Mouse (Mus musculus) thymus, adult 18-20 months (tissue): ENCODE measurements around the gene Zfp180.
"Not testable (repeated sequence)": the region's sequence is repeated elsewhere in the genome, so short reads cannot be mapped to it uniquely, and the experiment has no call there.

Experiments used
- DNase-seq, 2 experiments: peaks; one replicate each; pipeline ENCODE4 v3.0.0; 2022; ENCODE audit warnings: mixed read lengths in 2 of 2

The Zfp180 gene

GRCm38 (mm10) chr7:24081634-24082431, at the start of gene Zfp180:
Gene Zfp180 (plus strand): TSS chr7:24081924.
- peak; percentile 85 to 93 for DNase-seq

- no peak for DNase-seq
Measured at GRCm38 (mm10) chr7:24052660-24053304, 28.9 kb upstream of the Zfp180 start, which contains the start of gene Vmn1r183. Gene Vmn1r183 (plus strand): TSS chr7:24053254.

GRCm38 (mm10) chr7:24074424-24074823, 7.3 kb upstream of the Zfp180 start:
- DNase-seq: not testable (repeated sequence)

- DNase-seq: peak in 1 of 2 experiments; percentile 28
Measured at GRCm38 (mm10) chr7:24082457-24083235, 922 bp downstream of the Zfp180 start.

DNA sequence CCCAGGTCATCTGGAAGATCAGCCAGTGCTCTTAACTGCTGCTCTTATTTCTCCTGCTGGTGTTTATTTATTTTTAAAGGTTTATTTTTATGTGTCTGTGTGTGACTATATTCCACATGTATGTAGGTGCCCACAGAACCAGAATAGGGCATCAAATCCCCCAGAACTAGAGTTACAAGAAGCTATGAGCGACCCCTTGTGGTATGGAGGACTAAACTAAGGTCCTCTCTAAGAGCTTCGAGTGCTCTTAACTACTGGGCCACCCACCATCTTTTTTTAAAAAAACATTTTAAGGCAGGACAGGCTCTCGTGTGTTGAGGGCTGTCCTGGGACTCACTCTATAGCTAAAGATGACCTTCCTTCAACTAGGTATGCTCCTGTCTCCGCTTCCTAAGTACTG, 5.1 kb downstream of the Zfp180 start:
- no peak for DNase-seq

- DNase-seq: no peak
Measured at GRCm38 (mm10) chr7:24087485-24088125, 5.9 kb downstream of the Zfp180 start.

- DNase-seq: no peak
Measured at GRCm38 (mm10) chr7:24104403-24104802, 22.7 kb downstream of the Zfp180 start.

GRCm38 (mm10) chr7:24105144-24105703, 23.5 kb downstream of the Zfp180 start:
- DNase-seq: no peak

DNA sequence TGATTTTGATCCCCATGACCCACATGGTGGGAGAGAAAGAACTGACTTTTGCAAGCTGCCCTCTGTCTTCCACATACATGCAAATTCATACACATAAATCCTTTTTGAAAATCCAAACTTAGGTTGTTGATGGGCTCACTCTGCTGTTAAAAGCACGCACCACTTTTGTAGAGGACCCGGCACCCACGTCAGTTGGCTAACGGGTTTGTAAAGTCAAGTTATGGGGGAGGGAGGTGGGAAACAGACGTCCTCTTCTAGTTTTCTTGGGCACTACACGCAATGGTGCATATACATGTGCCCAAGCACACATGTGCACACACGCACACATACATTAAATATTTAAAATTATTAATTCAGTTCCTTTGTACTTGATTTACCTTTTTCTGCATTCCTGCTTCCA, 29.1 kb downstream of the Zfp180 start:
- no peak for DNase-seq

DNA sequence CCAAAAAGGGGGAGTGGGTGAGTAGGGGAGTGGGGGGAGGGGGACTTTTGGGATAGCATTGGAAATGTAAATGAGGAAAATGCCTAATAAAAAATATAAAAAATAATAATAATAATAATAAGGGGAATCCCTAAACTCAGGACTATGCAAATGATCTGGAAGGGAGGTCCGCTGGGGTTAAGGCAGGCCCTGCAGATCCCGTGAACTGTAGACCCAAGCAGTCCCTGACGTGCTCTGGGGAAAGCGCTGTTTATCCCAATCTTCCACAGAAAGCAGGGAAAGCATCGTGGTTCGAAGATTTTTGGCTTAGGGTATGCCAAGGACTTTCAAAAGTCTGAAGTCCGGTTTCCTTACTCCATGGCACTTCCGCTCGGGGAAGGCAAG, 30.0 kb downstream of the Zfp180 start:
- DNase-seq: no peak

GRCm38 (mm10) chr7:24112156-24112856, 30.6 kb downstream of the Zfp180 start, which contains the start of gene Zfp112:
Gene Zfp112 (plus strand): TSS chr7:24112314.
- no peak for DNase-seq

DNA sequence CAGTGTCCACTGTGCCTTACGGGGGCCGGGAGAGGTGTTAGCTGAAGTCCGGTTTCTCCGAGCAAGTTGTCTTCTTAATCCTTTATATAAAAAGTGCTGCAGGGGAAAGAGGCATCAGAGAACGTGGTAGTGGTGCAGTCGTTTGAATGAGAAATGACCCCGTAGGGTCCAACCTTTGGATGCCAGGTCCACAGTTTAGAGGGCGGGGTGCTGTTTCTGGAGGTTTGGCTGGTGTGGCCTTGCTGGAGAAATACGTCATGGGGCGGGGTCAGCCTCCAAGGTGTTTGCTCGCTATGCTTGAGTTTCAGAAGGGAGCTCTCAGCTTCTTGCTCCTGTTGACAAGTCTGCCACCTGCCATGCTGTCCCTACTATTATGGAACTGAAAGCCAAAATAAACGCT, 31.3 kb downstream of the Zfp180 start:
- no peak for DNase-seq

- DNase-seq: no peak
Measured at GRCm38 (mm10) chr7:24116655-24117054, 34.9 kb downstream of the Zfp180 start.

- DNase-seq: no peak
Measured at GRCm38 (mm10) chr7:24133425-24133995, 51.8 kb downstream of the Zfp180 start.

DNA sequence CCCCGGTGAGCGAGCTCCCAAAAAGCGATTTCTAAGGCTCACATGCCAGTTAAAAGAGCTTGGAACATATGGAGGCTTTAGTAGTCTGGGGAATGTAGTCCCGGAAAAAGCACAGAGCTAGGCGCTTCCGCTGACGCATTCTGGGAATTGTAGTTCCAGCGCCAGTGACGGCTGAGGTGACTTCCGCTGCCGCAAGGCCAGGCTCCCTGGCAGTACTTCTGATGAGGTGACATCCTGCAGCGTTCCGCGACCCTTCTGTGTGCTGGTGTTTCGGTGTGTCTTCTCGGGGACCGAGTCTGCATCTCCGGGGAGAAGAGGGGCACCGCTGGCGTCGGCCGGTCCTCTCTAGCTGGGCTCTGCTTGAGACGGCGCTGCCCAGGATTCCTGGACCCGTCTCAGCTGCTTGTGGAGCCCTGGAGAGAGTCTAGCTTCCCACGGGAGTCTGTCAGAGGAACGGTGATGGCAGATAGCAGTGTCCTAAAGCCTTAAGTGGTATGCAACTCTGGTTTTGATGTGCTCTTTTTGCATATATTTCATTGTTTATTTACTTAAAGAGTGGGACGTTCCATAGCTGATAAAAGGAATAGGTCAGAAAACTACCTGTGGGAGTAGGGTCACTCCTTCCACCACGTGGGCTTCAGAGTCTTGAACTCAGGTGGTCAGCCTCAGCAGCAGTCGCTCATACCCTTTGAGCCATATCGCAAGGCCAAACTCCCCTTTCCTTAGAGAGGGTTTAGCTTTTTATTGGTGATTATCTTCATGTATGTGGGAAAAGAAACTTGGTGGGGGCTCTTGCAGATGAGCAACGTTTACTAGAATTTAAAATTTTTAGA, 52.5 kb downstream of the Zfp180 start, which contains the start of gene Zfp235:
Gene Zfp235 (plus strand): TSS at position 174 of the 833 bp plus-strand sequence.
- peak; percentile 77 to 85 for DNase-seq

DNA sequence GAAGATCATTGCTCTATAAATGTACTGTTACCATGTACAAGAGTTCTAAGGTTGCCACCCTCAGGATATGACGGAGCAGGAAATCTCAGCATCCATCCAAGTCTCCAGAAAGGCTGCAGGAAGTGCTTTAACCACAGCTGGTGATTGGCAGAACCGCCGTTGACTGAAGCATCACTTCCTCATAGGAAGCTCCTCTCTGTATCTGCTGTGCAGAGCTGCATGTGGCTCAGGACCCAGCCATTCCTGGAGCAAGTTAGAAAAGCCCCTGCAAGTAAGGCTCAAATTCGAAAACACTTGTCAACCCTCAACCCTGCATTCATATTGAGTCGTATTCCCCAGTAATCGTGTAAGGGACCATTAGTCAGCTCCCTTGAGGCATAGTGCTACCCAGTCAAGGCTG, 60.8 kb downstream of the Zfp180 start:
- DNase-seq: no peak

DNA sequence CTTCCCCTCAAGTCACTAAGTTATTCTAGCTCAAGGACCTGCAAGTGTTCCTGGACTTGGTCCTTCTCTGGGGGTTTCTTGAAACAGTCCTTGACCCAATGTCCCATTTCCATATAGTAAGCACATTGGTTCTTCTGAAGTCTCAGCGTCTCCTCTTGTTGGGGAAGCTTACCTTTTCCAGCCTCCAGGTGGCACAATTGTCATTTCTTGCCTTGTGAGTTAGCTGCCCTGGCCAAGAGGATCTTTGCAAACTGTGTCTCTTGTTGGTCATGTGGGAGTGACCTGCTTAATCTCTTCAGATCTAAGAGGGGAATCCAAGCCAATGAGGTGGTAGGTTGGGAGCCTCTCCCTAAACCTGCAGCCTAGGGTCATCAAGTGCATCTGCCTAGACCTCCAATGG, 71.5 kb downstream of the Zfp180 start:
- DNase-seq: no peak
